Mouse (Mus musculus): ENCODE measurements around the gene Cyren. TPM values are rescaled to one million over a fixed set of nuclear protein-coding genes. Genes with fewer than 3 reads are reported as not detected.

Gene Cyren
- polyA plus RNA-seq, 1 experiment = 7.9 TPM

DNA sequence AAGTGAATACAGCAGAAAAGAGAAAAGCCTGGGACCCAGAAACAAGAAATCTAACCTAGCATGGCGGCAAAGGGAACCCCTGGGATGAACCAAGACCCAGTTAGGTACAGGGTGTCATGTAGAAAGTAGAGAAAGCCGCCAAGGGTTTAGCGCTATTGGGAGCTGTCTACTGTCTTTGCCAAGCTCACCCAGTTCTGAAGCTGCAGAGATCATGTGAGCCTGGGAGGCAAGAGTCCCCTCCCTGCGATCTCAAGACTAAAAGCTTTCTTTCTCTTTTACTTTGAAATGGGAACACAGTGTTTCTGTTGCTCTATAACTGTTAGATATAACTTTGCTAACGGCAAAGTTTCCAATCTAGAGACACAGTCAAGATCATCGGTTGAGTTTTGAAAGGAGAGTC lies 15.5 kb downstream of the Cyren start:
- Histone ChIP-seq H3K36me3 (ENCODE audit: control insufficient read depth, insufficient read depth) (no peaks in the 10 kb centered on the region), H3K79me3 (ENCODE audit: low read depth) (no peaks in the 10 kb centered on the region), H3K4me3 (ENCODE audit: insufficient read depth, poor library complexity, severe bottlenecking) (no peak overlapping the region), H3ac (ENCODE audit: control insufficient read depth, insufficient read length, low read depth) (peak overlapping the region; percentile 18), H3K27me3 (ENCODE audit: control insufficient read depth, insufficient read depth, insufficient read length) (no peaks in the 10 kb centered on the region), H3K79me2 (ENCODE audit: control insufficient read depth, insufficient read depth) (no peaks in the 10 kb centered on the region)
- no peak for TF ChIP-seq USF1 (IDR thresholded peaks at IDR 0.05; ENCODE audit: low read depth)
- no peak for TF ChIP-seq FOSL1 (IDR thresholded peaks at IDR 0.05; ENCODE audit: insufficient read depth, low read length, poor library complexity, severe bottlenecking)
- no peak for TF ChIP-seq MYOD1 (IDR thresholded peaks at IDR 0.05; ENCODE audit: control insufficient read depth, insufficient read length, low read depth)
- no peak for TF ChIP-seq MYOG (IDR thresholded peaks at IDR 0.05; ENCODE audit: control insufficient read depth, extremely low read depth, insufficient read length)
- no peak for TF ChIP-seq CEBPB (IDR thresholded peaks at IDR 0.05; ENCODE audit: low read depth)
- TF ChIP-seq CTCF (IDR thresholded peaks at IDR 0.05; ENCODE audit: control insufficient read depth, insufficient read depth, insufficient read length) = no peak
- no peak for TF ChIP-seq MAX (IDR thresholded peaks at IDR 0.05)

DNA sequence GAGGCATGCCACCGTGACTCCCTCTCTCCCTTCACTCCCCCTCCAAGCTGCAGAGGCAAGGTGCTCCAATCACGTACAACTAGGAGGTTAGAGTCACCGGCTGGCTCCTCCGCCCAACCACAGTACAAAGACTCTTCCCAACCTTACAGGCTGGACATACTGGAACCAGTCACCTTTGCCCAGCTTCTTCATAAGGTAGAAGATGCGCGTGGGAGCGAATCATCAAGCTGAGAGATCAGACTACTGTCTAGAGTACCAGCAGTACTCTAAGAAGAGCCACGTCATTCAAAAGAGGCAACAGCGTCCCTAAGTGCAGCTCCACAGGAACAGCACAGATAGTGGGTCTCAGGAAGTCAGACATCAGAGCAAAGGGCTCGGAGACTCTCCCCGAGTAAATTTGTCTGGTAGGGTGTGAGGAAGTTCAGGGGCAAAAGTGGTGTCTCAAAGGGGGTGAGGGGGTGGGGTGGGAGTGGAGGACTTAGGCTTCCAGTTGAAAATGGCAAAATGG lies 16.3 kb downstream of the Cyren start:
- no peaks in the 10 kb centered on the region for H3K79me2 ChIP-seq (ENCODE audit: control insufficient read depth, insufficient read depth)
- no peak for TF ChIP-seq USF1 (IDR thresholded peaks at IDR 0.05; ENCODE audit: low read depth)
- TF ChIP-seq CEBPB (IDR thresholded peaks at IDR 0.05; ENCODE audit: low read depth) = no peak
- no peak for TF ChIP-seq MAX (IDR thresholded peaks at IDR 0.05)
- TF ChIP-seq MYOD1 (IDR thresholded peaks at IDR 0.05; ENCODE audit: control insufficient read depth, insufficient read length, low read depth) = no peak
- TF ChIP-seq CTCF (IDR thresholded peaks at IDR 0.05; ENCODE audit: control insufficient read depth, insufficient read depth, insufficient read length) = no peak
- TF ChIP-seq FOSL1 (IDR thresholded peaks at IDR 0.05; ENCODE audit: insufficient read depth, low read length, poor library complexity, severe bottlenecking) = no peak
- no peak for TF ChIP-seq MYOG (IDR thresholded peaks at IDR 0.05; ENCODE audit: control insufficient read depth, extremely low read depth, insufficient read length)
- no peaks in the 10 kb centered on the region for H3K36me3 ChIP-seq (ENCODE audit: control insufficient read depth, insufficient read depth)
- no peak overlapping the region for H3ac ChIP-seq (ENCODE audit: control insufficient read depth, insufficient read length, low read depth)
- no peak overlapping the region for H3K4me3 ChIP-seq (ENCODE audit: insufficient read depth, poor library complexity, severe bottlenecking)
- H3K27me3 ChIP-seq (ENCODE audit: control insufficient read depth, insufficient read depth, insufficient read length) = no peaks in the 10 kb centered on the region
- H3K79me3 ChIP-seq (ENCODE audit: low read depth) = no peaks in the 10 kb centered on the region

DNA sequence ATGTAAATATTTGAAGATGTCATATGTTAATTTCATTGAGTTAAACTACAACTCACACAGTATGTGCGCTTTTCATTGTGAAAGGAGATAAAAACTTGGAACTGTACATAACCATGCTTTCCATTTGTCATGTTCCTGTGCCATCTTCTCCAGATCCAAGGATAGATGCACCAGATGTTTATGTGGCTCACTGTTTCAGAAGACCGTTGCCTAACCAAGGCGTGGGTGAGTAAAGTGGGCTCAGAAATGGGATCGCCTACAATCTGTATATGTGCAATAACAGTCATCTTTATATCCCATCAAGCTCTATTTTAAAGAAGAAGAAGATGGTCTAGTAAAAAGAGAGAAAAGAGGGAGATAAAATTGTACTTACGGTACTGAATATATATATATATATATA lies 45.5 kb downstream of the Cyren start:
- Histone ChIP-seq H3K79me2 (ENCODE audit: control insufficient read depth, insufficient read depth) (no peaks in the 10 kb centered on the region), H3ac (ENCODE audit: control insufficient read depth, insufficient read length, low read depth) (no peak overlapping the region), H3K36me3 (ENCODE audit: control insufficient read depth, insufficient read depth) (no peaks in the 10 kb centered on the region), H3K4me3 (ENCODE audit: insufficient read depth, poor library complexity, severe bottlenecking) (no peak overlapping the region), H3K79me3 (ENCODE audit: low read depth) (no peaks in the 10 kb centered on the region), H3K27me3 (ENCODE audit: control insufficient read depth, insufficient read depth, insufficient read length) (no peaks in the 10 kb centered on the region)
- no peak for TF ChIP-seq MYOD1 (IDR thresholded peaks at IDR 0.05; ENCODE audit: control insufficient read depth, insufficient read length, low read depth)
- TF ChIP-seq USF1 (IDR thresholded peaks at IDR 0.05; ENCODE audit: low read depth) = no peak
- TF ChIP-seq CEBPB (IDR thresholded peaks at IDR 0.05; ENCODE audit: low read depth) = no peak
- no peak for TF ChIP-seq FOSL1 (IDR thresholded peaks at IDR 0.05; ENCODE audit: insufficient read depth, low read length, poor library complexity, severe bottlenecking)
- TF ChIP-seq MAX (IDR thresholded peaks at IDR 0.05) = no peak
- TF ChIP-seq MYOG (IDR thresholded peaks at IDR 0.05; ENCODE audit: control insufficient read depth, extremely low read depth, insufficient read length) = no peak
- TF ChIP-seq CTCF (IDR thresholded peaks at IDR 0.05; ENCODE audit: control insufficient read depth, insufficient read depth, insufficient read length) = no peak

DNA sequence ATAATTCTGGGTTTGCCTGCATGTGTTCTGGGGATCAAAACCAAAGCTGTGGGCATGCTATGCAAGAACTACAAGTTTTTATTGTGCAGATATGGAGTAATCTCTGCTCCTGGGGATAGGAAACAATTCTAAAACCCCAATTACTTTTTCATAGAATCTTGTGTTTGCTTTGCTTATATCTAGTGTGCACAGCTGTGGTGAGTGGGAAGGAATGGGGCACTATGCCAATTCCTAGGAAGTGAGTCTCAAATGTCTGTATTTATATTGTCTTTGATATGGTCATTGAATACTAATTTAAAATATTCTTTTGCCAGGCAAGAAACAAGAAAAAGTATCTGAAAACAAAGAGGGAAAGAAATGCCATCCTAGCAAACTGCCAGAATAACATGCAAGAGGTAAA lies 53.5 kb downstream of the Cyren start:
- Histone ChIP-seq H3K4me3 (ENCODE audit: insufficient read depth, poor library complexity, severe bottlenecking) (no peak overlapping the region), H3K79me3 (ENCODE audit: low read depth) (no peaks in the 10 kb centered on the region), H3K36me3 (ENCODE audit: control insufficient read depth, insufficient read depth) (no peaks in the 10 kb centered on the region), H3K27me3 (ENCODE audit: control insufficient read depth, insufficient read depth, insufficient read length) (no peaks in the 10 kb centered on the region), H3K79me2 (ENCODE audit: control insufficient read depth, insufficient read depth) (no peaks in the 10 kb centered on the region), H3ac (ENCODE audit: control insufficient read depth, insufficient read length, low read depth) (no peak overlapping the region)
- TF ChIP-seq MYOD1 (IDR thresholded peaks at IDR 0.05; ENCODE audit: control insufficient read depth, insufficient read length, low read depth) (no peak), CTCF (IDR thresholded peaks at IDR 0.05; ENCODE audit: control insufficient read depth, insufficient read depth, insufficient read length) (no peak), FOSL1 (IDR thresholded peaks at IDR 0.05; ENCODE audit: insufficient read depth, low read length, poor library complexity, severe bottlenecking) (no peak), MYOG (IDR thresholded peaks at IDR 0.05; ENCODE audit: control insufficient read depth, extremely low read depth, insufficient read length) (no peak), CEBPB (IDR thresholded peaks at IDR 0.05; ENCODE audit: low read depth) (no peak), USF1 (IDR thresholded peaks at IDR 0.05; ENCODE audit: low read depth) (no peak), MAX (IDR thresholded peaks at IDR 0.05) (no peak)

Other genes starting within 250 kb of the Cyren start
- gene Agbl3, start 97.6 kb downstream of the Cyren start, polyA plus RNA-seq (2012; fragmentation: generic; extraction: Trizol) = 2.4 TPM
- 1.5 TPM for gene Tmem140, start 14.9 kb downstream of the Cyren start, polyA plus RNA-seq (2012; fragmentation: generic; extraction: Trizol)
- gene Wdr91, start 32.8 kb upstream of the Cyren start, polyA plus RNA-seq (2012; fragmentation: generic; extraction: Trizol) = 12.8 TPM
- not detected for gene Stra8, start 42.1 kb upstream of the Cyren start, polyA plus RNA-seq (2012; fragmentation: generic; extraction: Trizol)
- gene Slc23a4, start 110.3 kb upstream of the Cyren start, polyA plus RNA-seq (2012; fragmentation: generic; extraction: Trizol) = 0.05 TPM

Measured in C2C12 (cell line).